Mouse (Mus musculus): Measurements from ENCODE around the gene Adarb1. TPM values are rescaled to one million over a fixed set of nuclear protein-coding genes. Genes with fewer than 3 reads are reported as not detected.

Adarb1 gene
- polyA plus RNA-seq, 1 experiment from 2014 or later, result 4.5 TPM

- no peak overlapping the region for H3K27ac ChIP-seq (ENCODE audit: low read depth, low read length)
- H3K4me1 ChIP-seq (replicated peaks; ENCODE audit: control insufficient read depth, insufficient read depth, low read length), result no peaks in the 10 kb centered on the region
- no peak overlapping the region for H3K9ac ChIP-seq (ENCODE audit: low read depth, low read length)
- DNase-seq (ENCODE audit: low spot score), result no peak
- H3K4me2 ChIP-seq, result no peak overlapping the region
- H3K4me3 ChIP-seq (ENCODE audit: low read depth, low read length), result no peak overlapping the region
- no peaks in the 10 kb centered on the region for H3K27me3 ChIP-seq (replicated peaks; ENCODE audit: control insufficient read depth, insufficient read depth, low read length)
- peaks cover 13% of the 10 kb centered on the region for H3K36me3 ChIP-seq (ENCODE audit: control insufficient read depth, insufficient read depth, low read length)
- H3K9me3 ChIP-seq (ENCODE audit: control insufficient read depth, low read length), result no peaks in the 10 kb centered on the region
- ATAC-seq (replicated peaks; ENCODE audit: low FRiP score), result no peak
Measured at GRCm38 (mm10) chr10:77273798-77274197, 144.3 kb downstream of the Adarb1 start.

DNA sequence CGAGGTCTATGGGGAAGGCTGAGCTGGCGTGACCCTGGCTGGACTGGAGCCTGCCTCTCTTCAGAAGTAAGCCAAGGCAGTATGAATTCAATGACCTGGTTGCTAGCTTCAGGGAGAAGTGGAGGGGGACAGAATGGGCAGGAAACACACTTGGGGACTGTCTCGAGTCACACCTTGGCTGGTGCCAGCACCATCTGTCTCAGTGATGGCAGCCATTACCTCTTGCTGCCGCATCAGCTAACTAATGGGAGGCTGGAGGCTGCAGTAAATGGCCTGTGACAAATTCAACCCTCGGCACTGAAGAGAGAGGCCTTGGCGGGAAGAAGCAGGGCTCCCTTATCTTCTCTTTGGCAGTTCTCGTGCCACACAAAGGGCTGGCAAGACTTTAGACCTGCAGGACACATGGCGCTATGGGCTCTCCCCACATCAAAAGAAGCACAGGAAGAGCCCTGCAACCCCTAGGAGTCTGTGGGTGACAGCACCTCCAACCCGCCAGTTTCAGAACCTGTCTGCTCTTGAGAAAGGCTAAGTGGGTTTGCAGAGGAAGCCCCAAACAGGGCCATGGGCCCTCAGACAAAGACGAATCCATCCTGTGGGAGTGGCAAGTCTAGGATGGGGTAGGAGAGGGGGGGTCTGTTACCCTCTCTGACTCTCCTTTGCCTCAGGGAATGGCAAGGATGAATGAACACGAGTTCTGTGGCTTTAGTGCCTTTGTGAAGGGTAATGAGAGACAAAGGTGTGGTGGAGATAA lies 144.9 kb downstream of the Adarb1 start:
- Histone ChIP-seq H3K4me2 (no peak overlapping the region), H3K9me3 (ENCODE audit: control insufficient read depth, low read length) (no peaks in the 10 kb centered on the region), H3K9ac (ENCODE audit: low read depth, low read length) (no peak overlapping the region), H3K27ac (ENCODE audit: low read depth, low read length) (no peak overlapping the region), H3K36me3 (ENCODE audit: control insufficient read depth, insufficient read depth, low read length) (peaks cover 18% of the 10 kb centered on the region), H3K27me3 (replicated peaks; ENCODE audit: control insufficient read depth, insufficient read depth, low read length) (no peaks in the 10 kb centered on the region), H3K4me3 (ENCODE audit: low read depth, low read length) (no peak overlapping the region), H3K4me1 (replicated peaks; ENCODE audit: control insufficient read depth, insufficient read depth, low read length) (no peaks in the 10 kb centered on the region)
- DNase-seq (ENCODE audit: low spot score) (no peak), ATAC-seq (replicated peaks; ENCODE audit: low FRiP score) (no peak)
- 63% methylated on average over 11 of the region's 11 CpGs for WGBS

GRCm38 (mm10) chr10:77269129-77269528 lies 148.9 kb downstream of the Adarb1 start:
- WGBS, result 76% methylated on average over 7 of the region's 7 CpGs

DNA sequence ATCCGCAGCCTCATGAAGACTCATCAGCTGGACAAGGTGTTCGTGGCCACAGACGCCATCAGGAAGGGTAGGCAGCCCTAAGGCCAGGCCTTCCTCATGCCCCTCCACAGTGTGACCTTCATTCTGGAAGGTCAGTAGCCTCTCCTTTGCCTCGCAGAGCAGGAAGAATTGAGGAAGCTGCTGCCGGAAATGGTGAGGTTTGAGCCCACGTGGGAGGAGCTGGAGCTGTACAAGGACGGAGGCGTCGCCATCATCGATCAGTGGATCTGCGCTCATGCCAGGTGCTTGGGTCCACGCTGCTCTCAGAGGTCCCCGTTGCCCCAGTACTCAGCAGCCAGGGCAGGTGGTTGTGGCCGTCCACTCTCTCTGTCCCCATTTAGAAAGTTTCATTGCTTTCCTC lies 151.0 kb downstream of the Adarb1 start:
- DNase-seq (ENCODE audit: low spot score) (no peak), ATAC-seq (replicated peaks; ENCODE audit: low FRiP score) (no peak)
- no peaks in the 10 kb centered on the region for H3K9me3 ChIP-seq (ENCODE audit: control insufficient read depth, low read length)
- 78% methylated on average over 14 of the region's 14 CpGs for WGBS
- no peak overlapping the region for H3K27ac ChIP-seq (ENCODE audit: low read depth, low read length)
- H3K27me3 ChIP-seq (replicated peaks; ENCODE audit: control insufficient read depth, insufficient read depth, low read length), result no peaks in the 10 kb centered on the region
- H3K4me2 ChIP-seq, result no peak overlapping the region
- H3K4me3 ChIP-seq (ENCODE audit: low read depth, low read length), result no peak overlapping the region
- H3K4me1 ChIP-seq (replicated peaks; ENCODE audit: control insufficient read depth, insufficient read depth, low read length), result no peaks in the 10 kb centered on the region
- H3K36me3 ChIP-seq (ENCODE audit: control insufficient read depth, insufficient read depth, low read length), result peaks cover 68% of the 10 kb centered on the region
- no peak overlapping the region for H3K9ac ChIP-seq (ENCODE audit: low read depth, low read length)

More at GRCm38 (mm10) chr10:77269129-77269528, 148.9 kb downstream of the Adarb1 start:
- Histone ChIP-seq H3K9ac (ENCODE audit: low read depth, low read length) (no peak overlapping the region), H3K27ac (ENCODE audit: low read depth, low read length) (no peak overlapping the region), H3K4me3 (ENCODE audit: low read depth, low read length) (no peak overlapping the region), H3K4me2 (no peak overlapping the region), H3K36me3 (ENCODE audit: control insufficient read depth, insufficient read depth, low read length) (peaks cover 48% of the 10 kb centered on the region), H3K27me3 (replicated peaks; ENCODE audit: control insufficient read depth, insufficient read depth, low read length) (no peaks in the 10 kb centered on the region), H3K4me1 (replicated peaks; ENCODE audit: control insufficient read depth, insufficient read depth, low read length) (no peaks in the 10 kb centered on the region), H3K9me3 (ENCODE audit: control insufficient read depth, low read length) (no peaks in the 10 kb centered on the region)
- DNase-seq (ENCODE audit: low spot score) (no peak), ATAC-seq (replicated peaks; ENCODE audit: low FRiP score) (no peak)

GRCm38 (mm10) chr10:77266281-77266680 lies 151.8 kb downstream of the Adarb1 start:
- no peak for ATAC-seq (replicated peaks; ENCODE audit: low FRiP score)
- H3K9me3 ChIP-seq (ENCODE audit: control insufficient read depth, low read length), result no peaks in the 10 kb centered on the region
- no peak for DNase-seq (ENCODE audit: low spot score)
- H3K4me3 ChIP-seq (ENCODE audit: low read depth, low read length), result no peak overlapping the region
- WGBS, result 76% methylated on average over 8 of the region's 8 CpGs
- H3K36me3 ChIP-seq (ENCODE audit: control insufficient read depth, insufficient read depth, low read length), result peaks cover 74% of the 10 kb centered on the region
- H3K4me2 ChIP-seq, result no peak overlapping the region
- H3K4me1 ChIP-seq (replicated peaks; ENCODE audit: control insufficient read depth, insufficient read depth, low read length), result no peaks in the 10 kb centered on the region
- no peaks in the 10 kb centered on the region for H3K27me3 ChIP-seq (replicated peaks; ENCODE audit: control insufficient read depth, insufficient read depth, low read length)
- no peak overlapping the region for H3K27ac ChIP-seq (ENCODE audit: low read depth, low read length)
- no peak overlapping the region for H3K9ac ChIP-seq (ENCODE audit: low read depth, low read length)

GRCm38 (mm10) chr10:77260166-77260875 lies 157.7 kb downstream of the Adarb1 start:
- H3K4me2 ChIP-seq, result peak overlapping the region; percentile 97
- H3K9me3 ChIP-seq (ENCODE audit: control insufficient read depth, low read length), result no peaks in the 10 kb centered on the region
- no peak overlapping the region for H3K9ac ChIP-seq (ENCODE audit: low read depth, low read length)
- no peak for DNase-seq (ENCODE audit: low spot score)
- no peak for ATAC-seq (replicated peaks; ENCODE audit: low FRiP score)
- H3K27me3 ChIP-seq (replicated peaks; ENCODE audit: control insufficient read depth, insufficient read depth, low read length), result no peaks in the 10 kb centered on the region
- peak overlapping the region; percentile 96 for H3K4me3 ChIP-seq (ENCODE audit: low read depth, low read length)
- peaks cover 16% of the 10 kb centered on the region for H3K4me1 ChIP-seq (replicated peaks; ENCODE audit: control insufficient read depth, insufficient read depth, low read length)
- 81% methylated on average over 17 of the region's 17 CpGs for WGBS
- peaks cover 37% of the 10 kb centered on the region for H3K36me3 ChIP-seq (ENCODE audit: control insufficient read depth, insufficient read depth, low read length)
- H3K27ac ChIP-seq (ENCODE audit: low read depth, low read length), result no peak overlapping the region

GRCm38 (mm10) chr10:77258704-77259621 lies 159.1 kb downstream of the Adarb1 start, which contains the start of gene Pofut2:
Gene Pofut2 (plus strand): TSS chr10:77259218.
- H3K4me2 ChIP-seq, result peak within 1 kb of the TSS; percentile 97
- H3K27ac ChIP-seq (ENCODE audit: low read depth, low read length), result peak within 1 kb of the TSS; percentile 80
- WGBS, result under 1% methylated on average over 77 of the region's 81 CpGs
- H3K4me3 ChIP-seq (ENCODE audit: low read depth, low read length), result peak within 1 kb of the TSS; percentile 96
- no peaks in the 10 kb centered on the region for H3K9me3 ChIP-seq (ENCODE audit: control insufficient read depth, low read length)
- ATAC-seq (replicated peaks; ENCODE audit: low FRiP score) (peak; percentile 98), DNase-seq (ENCODE audit: low spot score) (peak; percentile 98)
- H3K4me1 ChIP-seq (replicated peaks; ENCODE audit: control insufficient read depth, insufficient read depth, low read length), result peaks cover 16% of the 10 kb centered on the region
- H3K9ac ChIP-seq (ENCODE audit: low read depth, low read length), result peak within 1 kb of the TSS; percentile 93
- H3K36me3 ChIP-seq (ENCODE audit: control insufficient read depth, insufficient read depth, low read length), result peaks cover 27% of the 10 kb centered on the region
- no peaks in the 10 kb centered on the region for H3K27me3 ChIP-seq (replicated peaks; ENCODE audit: control insufficient read depth, insufficient read depth, low read length)

- Histone ChIP-seq H3K27ac (ENCODE audit: low read depth, low read length) (no peak overlapping the region; the same call in 1 of the 2 replicates), H3K4me1 (replicated peaks; ENCODE audit: control insufficient read depth, insufficient read depth, low read length) (peaks cover 16% of the 10 kb centered on the region), H3K9me3 (ENCODE audit: control insufficient read depth, low read length) (no peaks in the 10 kb centered on the region), H3K4me3 (ENCODE audit: low read depth, low read length) (peak overlapping the region; percentile 96), H3K36me3 (ENCODE audit: control insufficient read depth, insufficient read depth, low read length) (peaks cover 19% of the 10 kb centered on the region), H3K27me3 (replicated peaks; ENCODE audit: control insufficient read depth, insufficient read depth, low read length) (no peaks in the 10 kb centered on the region), H3K4me2 (peak overlapping the region; percentile 97), H3K9ac (ENCODE audit: low read depth, low read length) (peak overlapping the region; percentile 70; the same call in 1 of the 2 replicates)
- DNase-seq (ENCODE audit: low spot score) (no peak), ATAC-seq (replicated peaks; ENCODE audit: low FRiP score) (no peak)
- WGBS, result 60% methylated on average over 4 of the region's 4 CpGs
Measured at GRCm38 (mm10) chr10:77258041-77258590, 160.0 kb downstream of the Adarb1 start.

All from liver, embryonic 11.5 days (tissue).